Mouse (Mus musculus) heart, adult 11 months (tissue): ENCODE measurements around the gene Cuedc2.
A peak's percentile ranks its signal among the peaks of the same experiment; 100 is the strongest.

Experiments
- DNase-seq: peaks from one replicate; pipeline ENCODE4 v3.0.0; 2022

The Cuedc2 gene

DNA sequence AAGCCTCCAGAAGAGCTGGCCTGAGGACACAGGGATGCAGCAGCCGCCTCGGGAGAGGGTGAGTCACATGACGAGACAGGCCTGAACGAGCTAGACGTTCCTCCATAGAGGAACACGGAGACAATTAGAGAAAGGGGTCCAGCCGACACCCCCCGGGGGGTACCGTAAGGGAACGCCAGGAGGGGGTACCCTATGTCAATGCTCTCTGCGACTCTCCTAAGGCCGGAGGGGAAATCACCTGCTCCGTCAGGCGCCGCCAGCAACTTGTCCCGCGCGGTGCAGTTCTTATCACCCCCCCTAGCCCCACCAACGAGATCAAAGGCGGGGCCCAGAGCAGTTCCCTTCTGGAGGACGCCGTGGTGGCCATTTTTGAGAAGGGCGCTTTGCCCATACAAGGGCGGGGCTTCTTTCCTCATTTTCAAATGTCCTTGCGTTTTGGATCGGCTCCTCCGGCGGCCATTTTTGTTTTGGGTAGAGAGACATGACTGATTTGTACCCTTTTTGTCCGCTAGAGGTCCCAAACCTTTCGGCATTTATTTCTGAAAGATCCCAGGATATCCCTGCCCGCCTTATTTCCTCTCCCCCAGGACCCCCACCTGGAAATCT, at the start of gene Cuedc2:
Gene Cuedc2, minus strand, starts transcription at position 372 of the 606 bp plus-strand sequence.
- peak; percentile 99 for DNase-seq

DNA sequence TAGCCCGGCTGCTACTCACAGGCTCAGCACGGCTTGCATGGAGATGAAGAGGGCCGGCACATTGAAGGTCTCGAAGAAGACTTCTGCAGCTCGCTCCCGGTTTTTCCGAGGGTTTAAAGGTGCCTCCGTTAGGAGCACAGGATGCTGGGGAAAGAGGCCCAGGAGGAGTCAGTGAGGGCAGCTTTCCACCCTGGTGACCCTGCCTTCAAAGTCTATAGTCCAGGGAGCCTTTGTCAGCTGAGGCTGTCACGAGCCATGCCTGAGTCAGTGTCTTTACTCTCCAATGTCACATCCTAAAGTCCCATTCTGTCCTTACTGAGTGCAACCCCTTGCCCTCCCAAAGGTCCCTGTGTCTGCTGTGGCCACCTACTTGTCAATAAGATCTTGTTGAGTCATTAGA, 43.8 kb upstream of the Cuedc2 start:
- no peak for DNase-seq

DNA sequence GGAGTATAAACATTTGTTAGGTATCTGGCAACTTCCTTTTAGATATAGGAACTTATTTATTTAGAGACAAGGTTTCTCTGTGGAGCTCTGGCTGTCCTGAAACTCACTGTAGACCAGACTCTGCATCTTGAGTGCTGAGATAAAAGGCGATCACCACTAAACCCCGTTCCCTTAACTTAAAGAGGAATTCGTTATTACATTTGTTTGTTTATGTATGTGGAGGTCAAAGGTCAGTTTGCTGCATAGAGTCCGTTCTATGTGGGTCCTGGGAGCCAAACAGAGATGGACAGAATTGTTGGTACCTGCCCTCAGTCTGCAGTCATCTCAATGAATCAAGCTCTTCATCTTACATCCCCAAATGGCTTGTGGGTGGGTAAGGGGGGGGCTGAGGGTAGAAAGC, 37.4 kb upstream of the Cuedc2 start:
- no peak for DNase-seq

DNA sequence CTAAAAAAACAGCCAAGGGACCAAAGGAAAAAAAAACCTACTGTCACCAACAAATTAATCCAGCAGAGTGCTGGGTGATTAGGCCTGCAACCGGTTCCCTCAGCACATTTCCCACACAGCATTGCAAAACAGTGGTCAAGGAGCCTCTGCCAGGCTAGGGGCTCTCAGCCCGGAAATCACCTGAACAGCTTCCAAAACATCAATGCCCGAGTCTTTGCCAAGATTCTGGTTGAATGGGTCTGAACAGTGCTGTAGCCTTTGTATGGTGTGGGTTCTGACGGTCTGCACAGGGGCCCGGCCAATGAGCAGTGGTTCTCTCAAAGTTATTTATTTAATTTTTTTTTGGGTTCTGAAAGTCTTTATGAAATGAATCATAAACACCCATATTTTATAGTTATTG, 37.0 kb upstream of the Cuedc2 start:
- no peak for DNase-seq

DNA sequence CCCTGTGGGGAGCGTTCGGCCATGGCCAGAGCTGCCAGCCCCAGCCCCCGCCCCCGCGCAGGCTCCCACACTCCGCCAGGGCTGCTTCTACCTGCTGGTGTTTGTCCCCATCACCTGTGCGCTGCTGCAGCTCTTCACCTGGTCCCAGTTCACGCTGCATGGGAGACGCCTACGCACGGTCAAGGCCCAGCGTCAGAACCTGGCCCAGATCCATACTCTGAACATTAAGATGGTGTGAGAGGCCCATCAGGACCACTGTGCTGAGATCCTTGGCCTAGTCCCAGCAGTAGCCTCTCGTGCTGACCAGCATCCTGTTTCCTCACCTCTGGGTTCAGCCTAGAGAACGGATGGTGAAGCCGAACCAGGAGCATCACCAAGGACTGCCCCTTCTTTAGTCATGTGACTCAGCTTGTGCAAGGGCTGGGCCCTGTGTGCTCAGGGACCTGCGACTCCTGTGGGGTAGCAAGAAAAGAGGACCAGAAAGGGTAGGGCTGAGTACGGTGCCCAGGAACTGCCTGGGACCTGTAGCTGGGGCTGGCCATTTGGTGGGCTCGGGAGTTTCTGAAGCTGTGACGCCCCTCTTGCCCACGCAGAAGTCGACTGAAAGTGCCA, 36.1 kb upstream of the Cuedc2 start:
- DNase-seq = no peak

DNA sequence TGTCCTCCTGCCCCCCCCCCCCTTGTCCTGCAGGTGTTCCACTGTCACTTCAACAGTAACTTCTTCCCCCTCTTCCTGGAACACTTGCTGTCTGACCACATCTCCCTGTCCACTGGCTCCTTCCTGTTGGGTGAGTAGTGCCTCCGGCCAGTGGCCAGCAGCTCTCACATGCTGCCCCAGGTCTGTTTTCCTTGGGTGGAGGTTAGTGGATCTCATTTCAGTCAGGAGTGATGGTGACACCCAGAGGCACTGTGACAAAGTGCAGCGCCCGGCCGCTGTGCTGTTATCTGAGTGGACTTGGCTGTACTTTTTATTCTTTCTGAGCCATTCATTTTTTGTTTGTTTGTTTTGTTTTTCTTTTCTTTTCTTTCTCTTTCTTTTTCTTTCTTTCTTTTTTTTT, 30.7 kb upstream of the Cuedc2 start:
- DNase-seq = peak; percentile 98

DNA sequence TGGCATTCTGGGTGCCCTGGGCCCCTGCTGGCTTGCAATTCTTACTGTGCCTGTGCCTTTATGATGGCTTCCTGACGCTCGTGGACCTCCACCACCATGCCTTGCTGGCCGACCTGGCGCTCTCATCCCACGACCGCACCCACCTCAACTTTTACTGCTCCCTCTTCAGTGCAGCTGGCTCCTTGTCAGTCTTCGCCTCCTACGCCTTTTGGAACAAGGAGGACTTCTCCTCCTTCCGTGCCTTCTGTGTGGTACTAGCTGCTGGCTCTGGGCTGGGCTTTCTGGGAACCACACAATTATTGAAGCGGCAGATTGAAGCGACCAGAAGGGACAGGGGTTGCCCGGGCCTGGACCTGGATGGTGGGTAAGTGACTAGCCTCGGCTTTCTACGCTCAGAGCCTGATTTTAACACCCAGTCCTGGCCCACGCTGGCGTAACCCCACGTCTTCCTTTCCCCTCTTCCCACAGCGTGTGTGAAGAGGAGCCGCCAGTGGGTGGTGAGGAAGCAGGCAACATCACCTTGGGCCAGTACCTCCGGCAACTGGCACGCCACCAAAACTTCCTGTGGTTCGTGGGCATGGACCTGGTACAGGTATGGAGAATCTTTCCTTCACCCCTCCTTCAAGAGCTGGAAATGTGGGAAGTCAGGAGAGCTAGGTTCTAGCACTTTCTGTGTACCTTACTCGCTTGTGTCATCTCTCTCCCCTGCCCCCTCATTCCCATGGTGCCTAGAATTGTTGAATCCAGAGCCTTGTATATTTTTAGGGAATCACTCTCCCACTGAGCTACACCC, 29.5 kb upstream of the Cuedc2 start:
- no peak for DNase-seq

DNA sequence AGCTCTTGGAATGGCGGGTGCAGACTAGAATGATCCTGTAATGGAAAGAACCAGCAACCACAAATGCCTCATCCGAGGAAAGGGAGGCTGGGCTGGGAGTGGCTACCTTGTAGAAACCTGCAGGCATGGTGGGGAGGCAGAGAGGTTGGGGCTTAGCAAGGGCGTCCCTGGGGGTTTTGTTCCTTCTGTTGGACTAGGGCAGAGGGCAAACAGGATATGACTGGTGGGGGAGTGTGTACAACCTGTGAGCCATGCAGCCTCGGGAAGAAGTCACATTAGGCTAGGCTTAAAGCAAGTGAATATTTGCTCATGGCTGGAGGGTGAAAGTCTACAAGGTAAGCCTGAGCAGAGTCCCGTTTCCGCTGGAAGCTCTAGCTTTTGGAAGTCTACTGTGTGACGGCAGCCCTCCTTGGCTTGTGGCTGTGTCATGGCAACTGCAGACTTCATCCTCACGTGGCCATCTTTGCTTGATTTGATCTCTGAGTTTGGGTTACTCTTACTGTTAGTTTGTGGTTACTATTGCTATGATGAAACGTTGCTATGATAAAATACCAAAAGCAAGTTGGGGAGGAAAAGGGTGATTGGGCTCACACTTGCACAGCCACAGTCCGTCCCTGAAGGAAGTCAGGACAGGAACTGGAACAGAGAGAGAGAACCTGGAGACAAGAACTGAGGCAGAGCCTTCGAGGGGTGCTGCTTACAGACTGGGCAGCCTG, 24.9 kb upstream of the Cuedc2 start:
- DNase-seq = no peak

DNA sequence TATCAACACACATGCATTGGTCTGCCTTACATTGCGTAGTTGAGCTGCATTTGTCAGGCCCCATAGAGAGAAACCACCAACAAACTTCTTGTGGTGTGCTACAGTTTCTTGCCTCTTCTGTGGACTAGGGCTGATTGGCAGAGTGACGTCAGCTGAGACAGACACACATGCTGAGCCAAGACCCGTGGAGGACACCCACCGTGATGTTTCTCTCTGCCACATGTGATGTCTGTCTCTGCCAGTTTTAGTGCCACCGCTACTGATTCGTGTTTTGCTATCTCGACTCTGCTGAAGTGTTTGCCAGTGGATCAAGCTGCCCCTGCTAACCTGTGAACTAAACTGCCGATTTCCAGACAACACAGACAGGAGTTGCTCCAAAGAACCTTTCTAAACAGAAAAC, 23.6 kb upstream of the Cuedc2 start:
- no peak for DNase-seq

DNA sequence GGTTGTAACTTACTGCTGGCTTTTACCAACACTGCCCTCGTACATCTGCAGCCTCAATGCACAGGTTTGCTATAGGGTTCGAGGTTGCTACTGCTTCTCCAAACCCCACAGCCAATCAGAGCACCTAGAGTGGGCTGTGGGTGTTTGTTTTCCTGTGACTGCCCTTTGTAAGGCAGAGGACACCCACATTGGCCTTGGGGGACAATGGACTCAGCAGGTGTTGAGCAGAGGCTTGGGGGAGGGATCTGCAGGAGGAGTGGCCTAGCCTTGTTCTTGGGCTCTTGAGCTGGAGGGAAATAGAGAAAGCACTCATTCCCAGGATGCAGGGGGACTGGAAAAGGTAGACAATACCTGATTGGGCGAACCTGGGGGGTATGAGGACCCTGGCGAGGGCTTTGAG, 19.9 kb upstream of the Cuedc2 start:
- DNase-seq = no peak

DNA sequence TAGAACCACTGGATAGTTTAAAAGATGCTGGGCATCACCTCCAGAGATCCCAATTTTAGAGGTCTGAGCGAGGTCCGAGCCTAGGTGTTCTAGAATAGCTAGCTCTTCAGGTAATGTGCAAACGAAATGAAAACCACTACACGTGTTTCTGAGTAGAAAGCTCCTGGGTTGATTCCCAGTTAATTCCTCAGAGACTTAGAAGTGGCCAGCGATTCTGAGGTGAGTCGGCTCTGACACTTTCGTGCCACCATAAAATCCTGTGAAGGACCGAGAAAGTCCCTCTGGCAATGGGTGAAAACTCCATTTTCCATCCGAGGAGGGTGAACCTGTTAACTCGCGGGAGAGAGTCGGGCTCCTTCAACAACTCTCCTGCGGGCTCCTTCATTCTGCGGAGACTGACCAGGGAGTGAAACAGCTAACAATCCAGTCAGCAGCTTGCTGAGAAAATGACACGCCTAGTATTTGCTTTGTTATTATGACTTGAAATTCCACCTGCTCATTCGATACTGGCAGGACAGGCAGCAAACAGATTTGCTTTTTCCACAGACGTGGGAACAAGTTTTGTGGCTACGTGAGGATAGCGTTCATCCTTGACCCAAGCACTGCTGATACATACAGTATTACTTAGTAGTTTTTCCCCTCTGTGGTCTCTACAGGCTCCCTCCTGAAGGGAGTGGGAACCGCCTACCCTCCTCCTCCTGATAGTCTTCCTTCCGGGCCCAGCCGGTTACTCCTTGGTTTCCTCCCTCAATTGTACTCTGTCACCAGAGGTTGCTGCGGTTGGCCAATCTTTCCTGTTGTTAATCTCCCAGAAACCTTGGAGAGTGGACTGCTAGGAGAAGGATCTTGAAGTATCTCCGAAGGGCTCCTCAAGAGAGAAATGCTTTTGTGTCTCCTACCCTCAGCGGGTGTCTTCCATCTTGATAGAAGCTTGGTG, 19.1 kb upstream of the Cuedc2 start:
- DNase-seq = no peak

DNA sequence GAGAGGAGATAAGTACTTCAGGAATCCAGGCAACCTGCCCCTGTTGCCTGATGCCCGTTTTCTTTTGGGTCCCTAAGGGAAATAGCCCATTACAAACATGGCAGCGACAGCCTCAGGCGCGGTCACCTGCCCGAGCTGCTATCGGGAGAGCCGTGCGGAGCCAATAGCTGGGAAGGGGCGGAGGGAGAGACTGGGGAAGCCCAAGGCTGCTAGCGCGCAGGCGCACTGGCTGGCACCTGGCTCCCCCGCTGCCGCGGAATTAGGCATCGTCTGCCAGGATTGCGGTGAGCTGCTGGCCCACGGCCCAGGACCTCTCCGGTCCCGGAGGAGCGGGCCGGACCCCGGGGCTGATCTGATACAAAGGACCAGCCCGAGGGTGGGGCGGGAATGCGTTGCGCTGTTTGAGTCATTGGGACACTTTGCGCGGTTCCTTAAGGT, 18.2 kb upstream of the Cuedc2 start:
- DNase-seq = peak; percentile 99

DNA sequence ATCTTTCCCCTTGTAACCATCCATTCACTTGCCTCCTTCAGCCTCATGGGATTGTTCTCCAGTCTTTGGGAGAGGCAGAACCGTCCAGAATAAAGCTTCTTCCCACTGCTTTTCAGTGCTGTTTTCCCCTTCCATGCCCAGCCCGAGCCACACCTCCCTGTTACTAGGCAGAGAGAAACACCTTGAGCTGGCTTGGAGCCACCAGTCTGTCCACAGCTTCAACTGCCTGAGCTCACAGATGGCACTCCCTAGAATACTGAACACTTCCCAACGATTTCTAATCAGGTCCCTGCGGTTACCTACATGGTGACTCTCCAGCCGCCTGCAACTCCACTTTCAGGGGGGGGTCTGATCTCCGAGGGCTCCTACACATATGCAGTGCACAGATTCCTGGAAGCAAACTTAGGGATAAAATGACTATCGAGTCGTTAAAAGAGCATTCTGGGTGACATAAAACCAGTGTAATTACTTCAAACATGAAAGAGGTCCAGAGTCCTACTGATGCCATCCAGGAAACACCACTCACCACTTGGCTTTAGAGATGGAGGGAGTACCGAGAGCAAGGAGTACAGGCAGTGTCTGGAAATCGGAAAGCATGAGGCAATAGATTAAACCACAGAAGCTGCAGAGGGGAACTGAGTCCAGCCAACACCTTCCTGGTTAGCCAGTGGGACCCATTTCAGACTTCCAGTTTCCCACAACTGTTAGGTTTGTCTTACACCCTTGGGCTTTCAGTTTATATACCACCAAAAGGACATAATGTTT, 11.8 kb upstream of the Cuedc2 start, which contains the start of gene 2310034G01Rik:
Gene 2310034G01Rik, minus strand, starts transcription at position 135 of the 765 bp plus-strand sequence.
- DNase-seq = peak; percentile 88

DNA sequence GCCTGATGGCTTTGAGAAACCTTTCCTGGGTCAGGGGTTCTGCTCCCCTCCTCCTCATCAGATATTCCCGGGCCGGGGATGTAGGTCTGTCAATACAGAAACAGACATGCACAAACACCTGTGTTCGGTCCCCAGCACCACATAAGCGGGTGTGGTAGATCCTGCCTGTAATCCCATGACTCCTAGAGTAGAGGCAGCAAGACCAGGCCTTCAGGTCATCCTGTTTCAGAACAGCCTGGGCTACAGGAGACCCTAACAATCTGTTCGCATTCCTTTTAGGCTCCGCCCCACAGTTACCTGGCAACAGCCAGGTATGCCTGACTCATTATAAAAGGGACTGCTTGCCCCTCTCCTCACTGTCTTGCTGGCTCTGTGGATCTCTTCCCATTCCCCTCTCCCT, 11.0 kb upstream of the Cuedc2 start:
- peak; percentile 91 for DNase-seq

DNA sequence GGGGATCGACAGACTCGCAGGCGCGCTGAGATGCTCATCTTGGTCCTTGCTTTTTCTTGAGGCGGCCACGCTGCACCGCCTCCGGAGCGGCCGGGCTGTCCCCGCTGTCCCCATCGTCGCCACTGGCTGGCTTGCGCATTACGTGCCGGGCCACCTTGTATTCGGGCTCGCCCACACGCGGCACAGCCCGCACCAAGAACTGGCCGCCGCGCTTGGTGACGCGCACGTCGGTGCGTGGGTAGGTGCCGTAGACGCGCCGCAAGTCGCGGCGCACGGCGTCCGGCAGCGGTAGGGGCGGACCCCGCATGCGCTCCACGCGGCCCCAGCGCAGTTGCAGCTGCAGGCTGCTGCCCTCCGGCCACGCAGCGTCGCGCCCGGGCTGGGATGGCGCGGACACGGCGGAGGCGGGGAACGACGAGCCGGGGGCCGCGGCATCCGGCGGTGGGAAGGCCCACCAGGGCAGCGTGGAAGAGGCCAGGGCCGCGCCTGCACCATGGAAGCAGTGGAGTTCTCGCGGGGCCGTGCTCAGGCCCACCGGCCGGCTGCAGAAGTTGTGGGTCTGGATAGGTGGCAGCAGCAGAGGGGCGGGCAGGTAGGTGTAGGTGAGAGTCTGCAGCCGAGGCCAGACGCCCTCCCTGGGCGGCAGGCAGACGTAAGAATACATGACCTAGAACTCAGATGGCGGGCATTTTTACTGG, 10.4 kb upstream of the Cuedc2 start:
- peak; percentile 98 for DNase-seq

DNA sequence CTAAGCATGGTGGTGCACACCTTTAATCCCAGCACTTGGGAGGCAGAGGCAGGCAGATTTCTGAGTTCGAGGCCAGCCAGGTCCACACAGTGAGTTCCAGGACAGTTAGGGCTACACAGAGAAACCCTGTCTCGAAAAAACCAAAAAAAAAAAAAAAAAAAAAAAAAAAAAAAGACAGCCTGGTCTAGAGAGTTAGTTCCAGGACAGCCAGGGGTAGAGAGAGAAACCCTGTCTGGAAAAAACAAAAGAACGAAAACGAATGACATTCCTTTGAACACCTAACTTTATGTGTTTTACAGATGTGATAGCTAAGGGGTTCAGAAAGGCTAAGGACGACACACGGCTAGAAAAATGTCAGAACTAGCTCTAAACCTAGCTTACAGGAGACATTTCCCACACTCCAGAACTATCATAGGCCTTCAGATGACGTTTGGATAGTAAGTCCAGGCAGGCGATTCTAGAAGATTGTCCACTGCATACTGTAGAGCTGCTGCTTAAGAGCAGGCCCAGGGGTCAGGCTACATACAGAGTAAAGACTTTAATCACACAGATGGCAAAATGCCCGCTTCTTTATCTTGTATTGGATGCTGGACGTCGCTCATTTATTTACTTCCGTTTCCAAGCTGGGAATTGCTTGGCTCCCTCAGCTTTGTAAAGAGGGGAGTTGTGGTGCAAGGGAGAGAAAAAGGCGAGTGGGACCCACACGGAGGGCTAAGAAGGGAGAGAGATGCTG, 9.6 kb upstream of the Cuedc2 start:
- DNase-seq = no peak

DNA sequence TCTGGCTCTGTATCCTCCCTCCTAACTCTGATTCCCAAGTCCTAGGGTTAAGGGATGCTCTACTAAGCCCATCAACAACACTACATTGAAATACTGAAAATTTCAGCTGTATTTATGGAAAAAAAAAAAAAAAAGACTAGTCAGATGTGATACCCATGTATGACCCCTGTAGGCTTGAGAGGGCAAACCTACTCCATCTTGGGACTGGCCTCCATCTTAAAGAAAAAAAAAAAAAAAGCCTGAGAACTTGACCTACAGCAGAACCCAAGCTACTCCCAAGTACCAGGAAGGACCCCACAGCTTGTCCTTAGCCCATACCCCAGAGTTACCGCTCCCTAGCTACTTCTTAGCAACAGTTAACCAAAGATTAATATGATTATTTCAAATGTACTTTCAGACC, 8.6 kb upstream of the Cuedc2 start:
- no peak for DNase-seq

DNA sequence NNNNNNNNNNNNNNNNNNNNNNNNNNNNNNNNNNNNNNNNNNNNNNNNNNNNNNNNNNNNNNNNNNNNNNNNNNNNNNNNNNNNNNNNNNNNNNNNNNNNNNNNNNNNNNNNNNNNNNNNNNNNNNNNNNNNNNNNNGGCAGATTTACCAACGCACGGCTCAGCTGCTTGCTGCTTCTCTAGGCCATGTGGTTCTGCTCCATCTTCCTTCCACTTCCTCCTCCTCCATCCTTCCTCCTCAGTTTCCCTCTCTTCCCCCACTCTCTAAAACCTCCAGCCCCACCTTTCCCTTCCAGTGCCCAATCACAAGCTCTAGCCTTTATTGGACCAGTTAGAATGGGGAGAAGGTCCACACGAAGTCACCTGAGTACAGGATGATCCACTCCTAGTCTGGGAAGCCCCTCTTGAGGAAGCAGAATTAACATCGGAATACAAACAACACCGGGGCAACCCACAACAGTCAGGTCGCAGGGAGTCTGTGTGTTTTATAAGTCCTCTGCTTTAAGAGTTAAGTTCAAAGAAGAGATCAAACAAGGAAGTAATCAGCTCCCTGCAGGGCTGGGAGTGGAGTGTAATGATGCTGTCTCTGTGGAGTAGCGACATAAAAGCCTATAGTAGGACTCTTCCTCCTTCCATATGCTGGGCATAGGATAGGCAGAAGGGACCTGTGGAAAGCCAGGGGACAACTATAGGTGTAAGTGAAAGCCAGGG, 6.4 kb upstream of the Cuedc2 start:
- no peak for DNase-seq

DNA sequence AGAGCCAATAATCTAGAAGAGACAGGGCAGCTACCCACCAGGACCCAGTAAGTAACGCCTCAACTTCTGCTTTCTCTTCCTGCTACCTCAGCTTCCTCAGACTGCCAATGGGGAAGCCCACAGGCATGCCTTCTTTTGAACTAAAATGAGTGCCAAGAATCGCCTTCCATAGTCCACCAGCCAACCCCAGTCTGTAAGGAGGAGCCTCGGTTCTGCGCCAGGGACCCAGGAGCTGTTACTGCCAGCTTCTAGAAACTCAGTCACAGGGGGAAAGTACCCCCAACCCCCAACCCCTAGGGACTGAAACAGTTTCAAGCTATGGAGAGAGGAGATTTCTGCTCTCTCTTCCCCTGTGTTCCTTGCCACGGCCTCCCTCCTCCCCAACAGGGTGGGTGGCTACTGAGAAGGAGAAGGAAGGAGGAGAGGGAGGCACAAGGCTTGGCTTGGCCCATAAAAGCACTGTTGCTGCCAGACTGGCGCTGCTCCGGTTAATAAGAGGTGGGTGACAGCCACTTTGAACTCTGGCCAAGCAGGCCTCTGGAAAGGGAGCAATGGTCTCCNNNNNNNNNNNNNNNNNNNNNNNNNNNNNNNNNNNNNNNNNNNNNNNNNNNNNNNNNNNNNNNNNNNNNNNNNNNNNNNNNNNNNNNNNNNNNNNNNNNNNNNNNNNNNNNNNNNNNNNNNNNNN, 927 bp upstream of the Cuedc2 start:
- peak; percentile 97 for DNase-seq
